Mouse (Mus musculus) ES-Bruce4 (cell line): ENCODE measurements at regions not wholly inside any gene's neighbourhood (a gene's known extent, or its start where the extent isn't known, plus 50 kb on each side); places are given as distances from the start of the nearest gene placed in this dataset.

Source experiments
- H3K27ac ChIP-seq: 2 replicates; pipeline ENCODE4 v1.5.1; 2012; ENCODE audit warnings: low read length, inconsistent platforms; ENCODE audit not compliant: insufficient read depth
- H3K27me3 ChIP-seq: 2 replicates; pipeline ENCODE4 v1.6.1; 2012; ENCODE audit warnings: mild to moderate bottlenecking, low read length, inconsistent platforms; ENCODE audit not compliant: control insufficient read depth, poor library complexity, insufficient read depth, severe bottlenecking
- H3K36me3 ChIP-seq: 2 replicates; pipeline ENCODE4 v1.6.1; 2012; ENCODE audit warnings: inconsistent platforms, mild to moderate bottlenecking, low read length, moderate library complexity; ENCODE audit not compliant: control insufficient read depth, poor library complexity, insufficient read depth, severe bottlenecking
- H3K4me1 ChIP-seq: one replicate; pipeline ENCODE4 v1.8.1; 2011; ENCODE audit warnings: low read length; ENCODE audit not compliant: control insufficient read depth, insufficient read depth
- H3K4me3 ChIP-seq: 2 replicates; pipeline ENCODE4 v1.5.1; 2011; ENCODE audit warnings: low read depth, mild to moderate bottlenecking, low read length
- H3K9ac ChIP-seq: 2 replicates; pipeline ENCODE4 v1.6.1; 2012; ENCODE audit warnings: low read depth, mild to moderate bottlenecking, inconsistent platforms; ENCODE audit not compliant: poor library complexity, severe bottlenecking
- H3K9me3 ChIP-seq: replicated peaks from 2 replicates; pipeline ENCODE4 v1.6.1; 2012; ENCODE audit warnings: mild to moderate bottlenecking, low read length, inconsistent platforms; ENCODE audit not compliant: control insufficient read depth, poor library complexity, insufficient read depth, severe bottlenecking
- CTCF ChIP-seq: IDR thresholded peaks from one replicate; pipeline ENCODE4 v1.8.1; 2011; ENCODE audit warnings: low read depth, low read length
- EP300 ChIP-seq: IDR thresholded peaks from 2 replicates; pipeline ENCODE4 v1.6.1; 2011; ENCODE audit warnings: low read depth, low read length; ENCODE audit not compliant: insufficient read depth
- POLR2A ChIP-seq: IDR thresholded peaks from one replicate; pipeline ENCODE4 v1.8.1; 2011; ENCODE audit warnings: low read length; ENCODE audit not compliant: insufficient read depth

DNA sequence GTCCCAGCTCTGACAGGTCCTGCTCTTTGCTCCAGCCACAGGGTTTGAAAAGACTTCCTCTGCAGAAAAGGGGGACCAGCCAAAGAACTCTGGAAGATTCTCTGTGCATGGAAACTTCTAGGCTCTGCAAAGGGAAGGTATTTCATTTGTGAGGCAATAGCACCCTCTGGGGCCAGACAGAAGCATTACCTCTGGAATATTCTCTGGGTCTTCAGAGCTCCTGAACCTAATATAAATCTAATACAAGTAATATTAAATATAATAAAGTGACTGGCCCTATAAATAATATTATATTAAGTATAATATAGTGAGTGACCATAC is 109.4 kb upstream of the Gm14444 start:
- H3K27me3 ChIP-seq = no peaks in the 10 kb centered on the region
- no peak overlapping the region for H3K9ac ChIP-seq
- no peaks in the 10 kb centered on the region for H3K9me3 ChIP-seq
- H3K27ac ChIP-seq = no peak overlapping the region
- TF ChIP-seq POLR2A (no peak), CTCF (no peak)
- no peak overlapping the region for H3K4me3 ChIP-seq
- no peaks in the 10 kb centered on the region for H3K36me3 ChIP-seq
- H3K4me1 ChIP-seq = no peaks in the 10 kb centered on the region

DNA sequence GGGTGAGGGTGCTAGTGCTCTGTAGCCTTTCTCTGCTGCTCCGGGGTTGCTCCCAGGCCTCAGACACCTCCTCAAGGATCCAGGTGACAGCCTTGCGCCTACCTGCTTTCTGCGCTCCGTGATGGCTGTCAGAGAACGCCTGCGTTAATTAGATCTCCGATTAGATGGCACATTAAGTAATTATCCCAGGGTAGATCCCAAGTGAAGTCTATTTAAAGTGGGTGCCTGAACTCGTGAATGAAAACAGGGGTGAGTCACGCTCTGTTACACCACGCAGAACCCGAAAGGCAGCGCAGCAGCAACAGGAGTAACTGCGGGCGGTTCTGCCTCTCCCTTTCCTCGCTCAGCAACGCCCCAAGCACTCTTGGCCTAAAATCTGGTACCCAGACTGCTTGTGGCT is 108.2 kb upstream of the Gm14444 start:
- no peak overlapping the region for H3K9ac ChIP-seq
- TF ChIP-seq EP300 (no peak), POLR2A (no peak), CTCF (no peak)
- no peaks in the 10 kb centered on the region for H3K36me3 ChIP-seq
- no peaks in the 10 kb centered on the region for H3K4me1 ChIP-seq
- H3K27me3 ChIP-seq = no peaks in the 10 kb centered on the region
- H3K4me3 ChIP-seq = peak overlapping the region; percentile 13; the same call in 1 of the 2 replicates
- H3K27ac ChIP-seq = no peak overlapping the region
- no peaks in the 10 kb centered on the region for H3K9me3 ChIP-seq

DNA sequence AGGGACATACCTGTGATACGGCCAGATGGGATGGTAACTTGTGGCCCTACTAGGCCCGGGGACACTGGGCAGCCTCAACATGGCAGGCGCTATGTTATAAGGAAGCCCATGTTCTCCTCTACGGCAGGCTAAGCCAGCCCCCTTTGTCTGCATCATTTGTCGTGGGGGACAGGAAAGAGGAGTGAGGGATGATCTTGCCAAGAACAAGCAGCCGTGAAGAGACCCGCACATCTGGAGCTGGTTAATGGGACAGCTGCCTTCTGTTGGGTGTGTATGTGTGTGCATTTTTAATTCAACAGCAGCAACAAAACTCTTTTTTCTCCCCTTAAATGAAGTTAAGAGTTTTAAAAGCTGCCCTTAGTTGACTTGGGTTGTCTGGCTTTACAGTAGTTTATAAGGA is 106.4 kb upstream of the Gm14444 start:
- H3K27ac ChIP-seq = no peak overlapping the region
- no peaks in the 10 kb centered on the region for H3K36me3 ChIP-seq
- no peaks in the 10 kb centered on the region for H3K4me1 ChIP-seq
- H3K4me3 ChIP-seq = no peak overlapping the region
- no peaks in the 10 kb centered on the region for H3K9me3 ChIP-seq
- TF ChIP-seq CTCF (no peak), EP300 (no peak), POLR2A (no peak)
- H3K9ac ChIP-seq = no peak overlapping the region
- H3K27me3 ChIP-seq = no peaks in the 10 kb centered on the region

DNA sequence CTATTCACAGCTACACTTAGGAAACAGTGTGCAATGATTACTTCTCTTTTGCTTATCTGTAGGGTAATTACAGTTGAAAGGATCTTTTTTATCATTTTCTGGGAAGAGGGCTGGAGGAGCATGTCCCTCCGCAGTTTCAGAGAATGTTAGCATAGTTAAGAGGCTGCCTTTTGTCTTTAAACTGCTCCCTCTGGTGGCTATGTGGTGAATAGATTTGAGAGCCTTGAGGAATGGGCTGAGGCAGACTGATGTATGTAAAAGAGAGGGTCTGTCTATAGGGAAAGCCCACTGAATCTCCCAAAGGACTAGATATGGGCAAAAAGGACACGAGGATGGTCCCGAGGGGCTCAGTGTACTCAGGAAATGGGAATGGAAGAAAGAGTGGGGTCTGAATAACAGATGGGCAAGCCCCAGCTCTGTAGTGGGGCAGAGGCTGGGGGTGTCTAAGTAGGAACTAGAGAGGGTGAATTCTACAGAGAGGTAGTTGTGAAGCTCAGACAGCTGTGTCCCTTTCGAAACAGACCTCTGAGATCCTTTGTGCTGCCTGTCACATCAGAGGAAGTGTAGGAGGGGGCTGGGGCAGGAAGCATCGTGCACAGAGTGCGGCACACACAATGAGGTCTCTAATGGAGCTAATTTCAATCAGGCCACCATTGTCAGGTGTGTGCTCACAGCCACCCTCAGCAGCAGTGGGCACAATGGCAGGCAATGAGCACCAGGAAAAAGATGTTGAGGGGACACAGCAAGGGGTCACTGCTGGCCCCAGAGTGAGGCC is 104.0 kb upstream of the Gm14444 start:
- TF ChIP-seq CTCF (peak; percentile 13), POLR2A (no peak)
- H3K36me3 ChIP-seq = no peaks in the 10 kb centered on the region
- no peak overlapping the region for H3K27ac ChIP-seq
- H3K9ac ChIP-seq = no peak overlapping the region
- no peaks in the 10 kb centered on the region for H3K4me1 ChIP-seq
- H3K4me3 ChIP-seq = no peak overlapping the region
- H3K9me3 ChIP-seq = no peaks in the 10 kb centered on the region
- H3K27me3 ChIP-seq = no peaks in the 10 kb centered on the region

DNA sequence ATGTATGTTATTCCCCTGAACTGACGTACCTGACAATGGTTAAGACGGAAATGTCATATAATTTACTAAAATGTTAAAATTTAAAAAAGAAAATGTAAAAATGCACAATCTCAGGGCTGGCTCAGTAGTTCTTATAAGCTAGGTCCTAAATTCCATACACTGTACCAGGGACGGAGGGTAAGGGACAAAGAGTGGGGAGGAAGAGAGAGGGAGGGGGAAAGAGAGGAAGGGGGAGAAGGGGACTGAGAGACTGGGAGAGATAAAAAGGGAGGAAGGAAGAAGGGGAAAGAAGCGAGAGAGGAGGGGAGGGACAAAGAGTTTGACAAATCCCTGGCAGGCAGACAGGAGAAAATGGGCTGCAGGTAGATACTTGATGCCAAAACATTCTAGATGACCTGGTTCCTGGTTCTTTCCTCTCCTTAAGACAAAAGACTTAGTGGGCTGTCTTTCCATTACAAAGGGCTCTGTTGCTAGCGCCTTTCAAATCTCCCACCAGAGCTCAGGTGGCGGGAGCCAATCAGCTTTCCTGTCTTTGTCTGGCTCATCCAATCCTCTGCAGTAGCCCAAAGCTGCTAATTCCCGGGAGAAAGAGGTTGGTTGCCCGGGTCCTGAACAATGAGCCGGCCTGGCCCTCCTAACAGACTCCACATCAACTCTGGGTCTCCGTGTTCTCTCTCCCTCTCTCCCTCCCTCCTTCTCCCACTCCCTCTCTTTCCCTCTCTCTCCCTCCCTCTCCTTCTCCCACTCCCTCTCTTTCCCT is 92.7 kb upstream of the Gm14444 start:
- peak overlapping the region; percentile 82 for H3K27ac ChIP-seq
- no peaks in the 10 kb centered on the region for H3K9me3 ChIP-seq
- no peaks in the 10 kb centered on the region for H3K27me3 ChIP-seq
- H3K36me3 ChIP-seq = no peaks in the 10 kb centered on the region
- H3K4me1 ChIP-seq = peaks cover 4% of the 10 kb centered on the region
- H3K9ac ChIP-seq = no peak overlapping the region
- no peak overlapping the region for H3K4me3 ChIP-seq
- TF ChIP-seq CTCF (no peak), EP300 (0 out of 2 replicates have a peak, but pooled peaks have one; percentile 19)

DNA sequence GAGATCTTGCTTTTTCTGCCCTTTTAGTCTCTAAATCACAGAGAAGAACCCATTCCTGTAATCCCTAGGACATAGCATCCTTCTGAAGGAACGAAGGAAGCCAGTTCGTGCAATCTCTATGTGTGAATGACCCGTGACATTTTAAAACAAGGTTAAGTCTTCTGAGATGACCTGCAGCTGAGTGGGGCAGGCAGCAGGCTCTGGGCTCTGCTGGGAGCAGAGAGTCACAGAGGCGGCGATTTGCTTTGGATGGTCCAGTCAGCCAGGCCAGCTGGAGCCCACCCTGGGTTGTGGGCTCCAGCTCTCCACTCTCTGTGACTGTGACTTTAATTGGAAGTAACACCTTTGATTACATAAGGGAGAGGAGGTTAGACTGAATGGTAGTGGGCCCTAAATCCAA is 92.1 kb upstream of the Gm14444 start:
- Histone ChIP-seq H3K27me3 (no peaks in the 10 kb centered on the region), H3K4me3 (no peak overlapping the region), H3K4me1 (peaks cover 4% of the 10 kb centered on the region), H3K9ac (no peak overlapping the region), H3K27ac (peak overlapping the region; percentile 34; the same call in 1 of the 2 replicates), H3K36me3 (no peaks in the 10 kb centered on the region), H3K9me3 (no peaks in the 10 kb centered on the region)
- TF ChIP-seq EP300 (no peak), CTCF (no peak), POLR2A (no peak)
